Mouse (Mus musculus) urinary bladder, adult 18-20 months (tissue): ENCODE results near the gene Creb3l2.

Source experiments
- DNase-seq, 2 experiments: peaks; one replicate each; pipeline ENCODE4 v3.0.0; 2022; ENCODE audit warnings: low spot score in 2 of 2, mixed read lengths in 2 of 2

Creb3l2 gene

GRCm38 (mm10) chr6:37441251-37442011 lies 515 bp downstream of the Creb3l2 start:
- no peak for DNase-seq

DNA sequence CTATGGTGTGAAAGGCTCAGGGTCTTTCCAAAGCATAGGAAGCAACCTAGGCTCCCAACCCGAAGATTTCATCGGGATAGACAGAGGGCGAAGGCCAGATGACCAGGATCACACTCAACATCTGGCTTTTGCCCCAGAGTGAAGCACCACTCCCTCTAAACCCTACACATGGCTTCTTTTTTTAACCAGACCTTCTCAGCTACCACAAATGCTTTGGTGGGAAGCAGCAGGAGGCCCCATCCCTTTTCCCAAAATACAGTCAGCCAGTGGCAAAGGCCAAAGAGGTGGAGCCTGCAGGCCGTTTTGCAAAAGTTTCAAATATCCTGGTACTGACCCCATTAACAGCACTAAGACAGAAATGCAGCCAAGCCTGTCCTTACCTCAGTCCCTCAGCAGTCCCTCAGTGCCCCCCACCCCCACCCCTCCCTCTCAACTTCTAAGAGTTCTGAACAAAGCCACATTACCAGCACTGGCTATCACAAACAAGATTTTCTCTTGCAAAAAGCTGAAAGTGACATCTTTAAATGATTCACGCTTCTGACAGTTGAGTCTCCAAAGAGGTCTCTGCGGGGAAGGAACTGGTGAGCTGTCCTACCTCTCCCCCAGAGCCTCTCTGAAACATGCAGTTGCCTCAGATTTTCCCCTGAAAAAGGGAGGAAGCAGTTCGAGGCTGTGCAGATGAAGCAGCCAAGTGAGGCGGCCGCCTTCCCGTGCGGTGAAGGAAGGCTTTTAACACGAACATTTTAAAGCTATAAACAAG lies 1.3 kb downstream of the Creb3l2 start:
- DNase-seq = no peak

- DNase-seq = no peak
Observed at GRCm38 (mm10) chr6:37439676-37440490, 2.1 kb downstream of the Creb3l2 start.

DNA sequence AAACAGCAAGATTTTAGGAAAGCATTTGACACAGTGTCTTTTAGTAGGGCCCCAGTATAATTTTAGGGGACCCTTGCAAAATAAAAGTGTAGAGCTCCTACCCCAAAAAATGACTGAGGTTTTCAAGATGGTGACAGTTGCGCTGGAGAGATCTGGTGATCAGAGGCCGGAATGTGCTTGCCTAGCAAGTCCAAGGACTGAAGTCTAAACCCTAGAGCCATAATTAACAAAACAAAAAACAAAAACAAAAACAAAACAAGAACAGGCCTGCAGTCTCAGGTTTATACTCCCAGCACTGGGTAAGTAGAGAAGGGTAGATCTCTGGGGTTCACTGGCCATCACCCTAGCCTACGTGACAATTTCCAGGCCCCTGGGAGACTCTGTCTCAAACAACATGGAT lies 3.4 kb downstream of the Creb3l2 start:
- no peak for DNase-seq

DNA sequence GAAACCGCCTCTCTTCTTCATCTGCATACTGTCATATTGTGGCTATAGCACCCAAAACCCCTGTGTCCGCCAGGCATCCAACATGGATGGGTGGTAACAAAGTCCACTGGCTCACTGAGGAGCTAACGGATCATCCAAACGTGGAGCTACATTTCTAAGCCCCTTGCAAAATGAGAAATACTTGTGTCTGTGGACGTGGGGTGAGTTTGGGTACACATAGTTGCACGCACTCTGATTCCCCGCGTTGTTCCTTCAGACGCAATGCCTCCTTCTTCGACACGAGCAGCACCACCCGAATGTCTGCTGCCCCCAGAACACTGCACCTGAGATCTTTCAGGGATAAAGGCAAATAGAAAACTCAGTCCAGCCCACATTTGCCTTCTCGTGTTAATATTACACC lies 4.9 kb downstream of the Creb3l2 start:
- no peak for DNase-seq

GRCm38 (mm10) chr6:37435391-37435790 lies 6.6 kb downstream of the Creb3l2 start:
- no peak for DNase-seq

DNA sequence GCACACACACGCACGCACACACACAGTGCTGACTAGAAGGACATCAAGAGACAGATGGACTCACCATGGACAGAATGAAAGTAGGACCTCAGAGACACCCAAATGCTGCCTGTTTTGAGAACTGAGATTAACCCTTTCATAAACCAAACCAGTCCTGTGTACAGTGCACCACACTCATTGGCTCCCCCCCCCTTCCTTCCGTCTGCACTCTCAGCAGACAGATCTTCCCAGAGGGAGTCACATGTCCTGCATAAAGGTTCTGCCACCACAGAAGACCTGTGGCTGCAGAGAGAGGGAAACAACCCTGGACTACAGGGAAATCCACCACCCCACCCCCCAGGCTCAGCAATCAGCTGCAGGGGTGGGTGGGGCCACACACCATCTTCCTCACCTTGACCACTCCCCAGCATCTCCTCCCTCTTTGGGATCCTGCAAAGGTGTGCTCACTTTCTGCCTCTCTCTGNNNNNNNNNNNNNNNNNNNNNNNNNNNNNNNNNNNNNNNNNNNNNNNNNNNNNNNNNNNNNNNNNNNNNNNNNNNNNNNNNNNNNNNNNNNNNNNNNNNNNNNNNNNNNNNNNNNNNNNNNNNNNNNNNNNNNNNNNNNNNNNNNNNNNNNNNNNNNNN lies 12.0 kb downstream of the Creb3l2 start:
- DNase-seq = no peak

GRCm38 (mm10) chr6:37428947-37429346 lies 13.0 kb downstream of the Creb3l2 start:
- no peak for DNase-seq

GRCm38 (mm10) chr6:37428044-37428443 lies 13.9 kb downstream of the Creb3l2 start:
- no peak for DNase-seq

DNA sequence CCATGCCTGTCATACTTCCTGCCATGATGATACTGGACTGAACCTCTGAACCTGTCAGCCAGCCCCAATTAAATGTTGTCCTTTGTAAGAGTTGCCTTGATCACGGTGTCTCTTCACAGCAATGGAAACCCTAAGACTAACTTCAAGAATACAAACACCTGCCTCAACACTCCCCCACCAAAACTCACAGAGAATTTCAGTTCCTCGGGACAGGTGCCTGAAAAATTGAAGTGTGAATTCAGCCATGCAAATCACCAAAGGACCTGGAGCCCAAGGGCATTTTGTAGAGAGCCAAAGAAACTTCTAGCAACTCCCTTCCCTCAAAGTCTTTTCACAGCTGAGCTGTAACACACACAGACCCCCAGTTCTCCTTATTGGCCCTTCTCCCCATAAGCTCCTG lies 15.3 kb downstream of the Creb3l2 start:
- DNase-seq = no peak

DNA sequence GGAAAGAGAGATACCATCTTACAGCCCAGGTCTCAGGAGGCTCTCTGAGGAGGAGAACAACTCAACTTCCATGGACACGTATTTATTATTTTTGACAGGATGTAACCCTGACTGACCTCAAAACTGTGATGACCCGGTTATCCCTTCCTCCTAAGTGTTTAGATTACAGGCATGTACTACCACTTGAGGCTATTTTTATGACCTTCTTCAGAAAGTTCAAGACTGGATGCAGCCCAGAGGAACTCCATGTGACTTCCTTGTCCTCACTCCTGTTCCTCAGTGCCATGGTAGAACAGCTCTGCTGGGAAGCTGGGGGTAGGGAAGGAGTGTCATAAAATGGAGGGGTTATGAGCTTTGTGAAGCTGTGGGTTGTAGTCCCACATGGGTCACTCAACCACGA lies 16.1 kb downstream of the Creb3l2 start:
- DNase-seq = no peak

DNA sequence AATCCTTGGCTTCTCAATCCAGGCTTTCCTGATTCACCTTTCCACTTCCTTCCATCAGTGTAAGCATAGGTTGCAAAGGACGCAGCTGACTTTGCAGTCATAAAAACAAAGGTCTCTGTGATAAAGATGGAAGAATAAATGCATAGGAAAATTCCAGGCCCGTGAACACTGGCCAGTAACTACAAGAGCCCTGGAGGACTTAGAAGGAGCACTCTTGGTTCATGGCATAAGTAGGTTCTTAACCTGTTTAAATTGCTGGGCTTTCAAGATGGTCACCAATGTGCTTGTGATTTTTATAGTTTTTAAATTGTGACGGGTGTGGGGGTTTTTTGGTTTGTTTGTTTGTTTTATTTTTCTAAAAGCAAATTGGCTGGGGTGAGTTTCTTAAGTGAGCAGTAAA lies 16.9 kb downstream of the Creb3l2 start:
- DNase-seq = no peak

DNA sequence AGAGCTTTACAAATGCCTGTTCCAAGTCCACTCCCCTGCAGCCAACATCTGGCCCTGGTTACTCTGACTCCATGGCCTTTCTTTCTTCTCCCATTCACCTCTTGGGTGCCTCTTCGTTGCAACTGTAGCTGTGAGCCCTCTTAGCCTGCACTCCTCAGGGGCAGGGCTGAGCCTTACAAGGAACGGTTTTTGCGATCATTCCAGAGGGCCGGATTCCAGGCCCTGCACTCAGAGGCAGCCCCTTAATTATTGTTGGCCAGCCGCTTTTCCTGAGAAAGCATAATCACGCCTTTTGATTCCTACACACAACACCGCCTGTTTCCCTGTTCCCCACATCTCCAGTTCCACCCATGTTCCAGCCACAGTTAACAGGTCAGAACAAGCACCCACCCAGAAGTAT lies 17.6 kb downstream of the Creb3l2 start:
- no peak for DNase-seq

GRCm38 (mm10) chr6:37423386-37423785 lies 18.6 kb downstream of the Creb3l2 start:
- no peak for DNase-seq

- DNase-seq = no peak
Observed at GRCm38 (mm10) chr6:37421124-37421523, 20.8 kb downstream of the Creb3l2 start.

GRCm38 (mm10) chr6:37419445-37419941 lies 22.5 kb downstream of the Creb3l2 start:
- no peak for DNase-seq

GRCm38 (mm10) chr6:37418931-37419330 lies 23.0 kb downstream of the Creb3l2 start:
- DNase-seq = no peak

GRCm38 (mm10) chr6:37416743-37417142 lies 25.2 kb downstream of the Creb3l2 start:
- DNase-seq = no peak

DNA sequence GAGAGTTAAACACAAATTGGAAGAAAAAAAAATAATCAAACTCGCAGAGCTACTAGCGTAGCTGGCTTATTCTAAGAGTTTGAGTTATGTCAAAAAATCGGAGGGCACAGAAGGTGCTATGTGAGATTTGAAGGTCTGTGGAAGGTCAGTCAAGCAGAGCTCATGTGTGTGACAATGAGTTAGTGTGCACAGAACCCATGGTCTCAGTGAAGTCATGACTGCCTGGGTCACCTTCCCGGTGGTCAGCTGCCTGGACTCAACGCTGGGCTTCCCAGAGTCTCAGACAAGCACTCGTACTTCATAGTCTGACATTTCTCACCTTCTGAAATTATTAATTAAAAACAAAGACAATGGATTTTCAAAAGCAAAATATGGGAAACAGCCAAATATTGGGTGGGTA lies 26.4 kb downstream of the Creb3l2 start:
- no peak for DNase-seq

- DNase-seq = peak in 1 of 2 experiments; percentile 44
Observed at GRCm38 (mm10) chr6:37415034-37415433, 26.9 kb downstream of the Creb3l2 start.

DNA sequence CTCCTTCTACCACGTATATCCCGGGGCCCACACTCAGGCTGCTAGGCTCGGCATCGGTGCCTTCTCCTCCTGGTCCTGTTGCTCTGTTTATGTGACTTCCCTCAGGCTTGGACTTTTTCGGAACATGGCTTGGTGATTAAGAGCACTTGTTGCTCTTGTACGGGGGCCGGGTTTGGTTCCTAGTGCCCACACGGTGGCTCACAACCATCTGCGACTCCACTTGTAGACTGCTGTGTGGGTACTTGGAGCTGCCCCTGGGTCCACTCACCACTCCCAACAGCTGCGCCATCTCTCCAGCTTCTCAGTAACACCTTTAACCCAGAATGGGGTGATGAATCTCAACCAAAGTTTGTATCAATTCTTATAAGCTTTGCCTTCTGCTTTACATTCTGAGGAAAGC lies 27.4 kb downstream of the Creb3l2 start:
- no peak for DNase-seq

DNA sequence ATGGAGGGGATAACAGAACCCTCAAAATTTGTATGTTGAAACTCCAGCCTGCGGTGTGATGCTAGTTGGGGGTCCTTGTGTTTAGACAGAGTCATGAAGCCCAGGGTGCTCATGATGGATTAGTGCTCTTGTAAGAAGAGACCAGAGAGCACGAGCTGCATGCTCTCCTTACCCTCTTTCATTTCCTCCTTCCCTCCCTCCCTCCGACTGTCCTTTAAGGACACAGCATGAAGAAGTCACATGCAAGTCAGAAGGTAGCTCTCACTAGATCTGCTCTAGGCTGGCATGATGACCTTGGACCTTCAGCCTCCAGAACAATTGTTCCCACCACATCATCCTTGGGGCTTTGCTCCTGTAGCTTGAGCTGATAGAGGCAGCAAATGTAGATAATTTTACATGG lies 30.2 kb downstream of the Creb3l2 start:
- DNase-seq = no peak
